Mouse (Mus musculus) ES-Bruce4 (cell line): Measurements from ENCODE around the gene Rhbg.
"Not testable (repeated sequence)": the region's sequence is repeated elsewhere in the genome, so short reads cannot be mapped to it uniquely, and the experiment has no call there.

Experiments used
- CTCF ChIP-seq: IDR thresholded peaks from one replicate; pipeline ENCODE4 v1.8.1; 2011; ENCODE audit warnings: low read depth, low read length
- EP300 ChIP-seq: IDR thresholded peaks from 2 replicates; pipeline ENCODE4 v1.6.1; 2011; ENCODE audit warnings: low read depth, low read length; ENCODE audit not compliant: insufficient read depth
- POLR2A ChIP-seq: IDR thresholded peaks from one replicate; pipeline ENCODE4 v1.8.1; 2011; ENCODE audit warnings: low read length; ENCODE audit not compliant: insufficient read depth

DNA sequence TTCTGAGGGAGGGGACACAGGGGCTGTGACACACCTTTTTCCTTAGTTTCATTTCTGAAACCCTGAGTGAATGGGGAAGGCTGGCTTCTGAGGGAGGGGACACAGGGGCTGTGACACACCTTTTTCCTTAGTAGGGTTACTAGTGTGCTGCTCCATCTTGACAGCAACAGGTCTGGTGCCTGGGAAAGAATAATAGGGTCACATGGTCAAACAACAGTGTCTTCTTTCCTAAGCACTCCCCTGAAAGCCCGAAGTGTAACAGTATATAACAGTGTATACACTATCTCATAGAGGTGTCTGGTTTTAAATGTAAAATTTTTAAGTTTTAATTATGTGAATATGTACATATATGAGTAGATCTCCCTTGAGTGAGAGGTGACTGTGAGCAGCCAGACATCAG, 40.8 kb upstream of the Rhbg start:
- not testable (repeated sequence) for TF ChIP-seq CTCF, POLR2A, EP300
